Comparison of ENCODE assay signal across 8 mouse cellular contexts in the genomic region with DNA sequence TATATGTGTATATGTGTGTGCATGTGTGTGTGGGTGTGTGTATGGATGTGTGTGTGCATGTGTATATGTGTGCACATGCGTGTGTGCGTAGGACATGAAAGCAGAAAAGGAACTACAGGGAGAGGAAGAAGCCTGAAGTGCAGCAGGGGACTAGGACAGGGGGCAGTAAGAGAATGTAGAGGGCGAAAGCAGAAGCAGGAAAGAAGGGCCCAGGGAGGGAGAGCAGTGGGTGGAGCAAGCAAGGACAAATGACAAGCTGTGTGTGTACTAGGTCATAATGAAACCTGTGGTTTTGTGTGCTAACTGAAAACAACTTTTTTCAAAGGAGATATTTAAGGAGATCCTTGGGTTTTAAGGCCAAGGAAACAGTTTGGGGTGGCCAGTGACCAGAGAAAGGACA.
DNase-seq lines count a peak whose midpoint lies in the region; ATAC-seq and TF ChIP-seq lines count a peak whose summit lies in the region.

No protein-coding gene starts in this region.

- WGBS in lung, postnatal 0 days = 73% methylated on average over 3 of the region's 3 CpGs

- H3K4me2 ChIP-seq in lung, postnatal 0 days (replicated peaks; ENCODE audit: low read depth, low read length) = no peak overlapping the region

- peak; percentile 97 to 98 for ATAC-seq in hematopoietic stem cell, adult 5-6 weeks (replicated peaks in 1 of 2; ENCODE audit: insufficient read depth in 1 of 2, low FRiP score in 2 of 2, low TSS enrichment in 1 of 2, low read depth in 1 of 2, poor library complexity in 2 of 2, severe bottlenecking in 2 of 2)
- peak; percentile 63 for ATAC-seq in lung, postnatal 0 days

- no peaks in the 10 kb centered on the region for H3K27me3 ChIP-seq in lung, postnatal 0 days (replicated peaks; ENCODE audit: insufficient read depth, low read length)

- H3K4me1 ChIP-seq in lung, postnatal 0 days (ENCODE audit: insufficient read depth, low read depth, low read length) = peaks cover 10% of the 10 kb centered on the region; the same call in 1 of the 2 replicates

- peak; percentile 39 for DNase-seq in adrenal gland, postnatal 14 days
- no peak for DNase-seq in adrenal gland, adult 8-10 months
- peak; percentile 93 for DNase-seq in A20 (ENCODE audit: low read depth, low spot score)
- peak; percentile 62 for DNase-seq in lung, postnatal 0 days (ENCODE audit: low spot score)
- no peak for DNase-seq in cerebellum, adult 18-20 months
- DNase-seq in right cerebral cortex, postnatal 10 days (ENCODE audit: low spot score in 2 of 2) = no peak
- no peak for DNase-seq in urinary bladder, postnatal 36 days (ENCODE audit: low spot score in 2 of 2)

- H3K36me3 ChIP-seq in lung, postnatal 0 days (ENCODE audit: insufficient read depth, low read length) = no peaks in the 10 kb centered on the region

- TF ChIP-seq CTCF in lung, postnatal 0 days (IDR thresholded peaks at IDR 0.05) = no peak

- H3K27ac ChIP-seq in lung, postnatal 0 days (ENCODE audit: low read length) = peak overlapping the region; percentile 26; the same call in 1 of the 2 replicates

- no peak overlapping the region for H3K4me3 ChIP-seq in lung, postnatal 0 days (ENCODE audit: low read depth, low read length)

- H3K9ac ChIP-seq in lung, postnatal 0 days (replicated peaks; ENCODE audit: low read depth) = no peak overlapping the region

- no peaks in the 10 kb centered on the region for H3K9me3 ChIP-seq in lung, postnatal 0 days (ENCODE audit: low read length)

- no peak for TF ChIP-seq EP300 in lung, postnatal 0 days (IDR thresholded peaks at IDR 0.05)

Comparison
In these comparisons a context has a peak if more than half of its experiments do, and no peak if none do; other contexts are left out.
1. DNase-seq: peak in adrenal gland, postnatal 14 days (single experiment), A20 (single experiment) and lung, postnatal 0 days (single experiment); none in adrenal gland, adult 8-10 months (single experiment), cerebellum, adult 18-20 months (0 of 2), right cerebral cortex, postnatal 10 days (0 of 2) and urinary bladder, postnatal 36 days (0 of 2).